Mouse (Mus musculus) layer of hippocampus, postnatal 14 days (tissue): ENCODE results near the gene Cfp. TPM values are rescaled to one million over a fixed set of nuclear protein-coding genes. Genes with fewer than 3 reads are reported as not detected.

ENCODE experiments used
- DNase-seq, 2 experiments: peaks; one replicate each; pipeline ENCODE4 v3.0.0; 2021 to 2022; ENCODE audit warnings: low spot score in 2 of 2, mixed read lengths in 1 of 2
- long read RNA-seq, 2 experiments: library from polyadenylated mRNA; stranded (forward); transcript quantifications; one replicate each; pipeline ENCODE4 v2.0.0; 2021
- total RNA-seq, 2 experiments: library from RNA; stranded (reverse); gene quantifications; 2 replicates each; pipeline ENCODE4 v1.2.3; 2021

Cfp gene
- total RNA-seq, result 10 to 100 TPM in 1 of 2 experiments, 1 to 10 TPM in 1; 9.5 to 11.3 TPM
- long read RNA-seq, experiment 1, result 0 reads
- long read RNA-seq, experiment 2, partial matches to known transcripts, result 0 of 3 reads
- long read RNA-seq, experiment 2, other reads (novel, unspliced or antisense), result 3 of 3 reads

- DNase-seq, result no peak
These were observed at the start of gene Cfp for GRCm38 (mm10) chrX:20931364-20931763. Gene Cfp, minus strand, starts transcription at chrX:20931555.

GRCm38 (mm10) chrX:20980901-20981300 is 49.5 kb upstream of the Cfp start:
- no peak for DNase-seq

GRCm38 (mm10) chrX:20961477-20962378 is 30.4 kb upstream of the Cfp start, which contains the start of gene Uxt:
Gene Uxt, minus strand, starts transcription at chrX:20962017.
- peak; percentile 78 to 91 for DNase-seq

- DNase-seq, result peak; percentile 64 to 89
These were observed 19.0 kb upstream of the Cfp start, which contains the start of gene Elk1 for GRCm38 (mm10) chrX:20950191-20950880. Gene Elk1, minus strand, starts transcription at chrX:20950608.

GRCm38 (mm10) chrX:20946055-20946454 is 14.7 kb upstream of the Cfp start:
- DNase-seq, result peak; percentile 61 to 76

- no peak for DNase-seq
These were observed 608 bp upstream of the Cfp start for GRCm38 (mm10) chrX:20931963-20932362.

GRCm38 (mm10) chrX:20929859-20930258 is 1.5 kb downstream of the Cfp start:
- DNase-seq, result no peak

- peak in 1 of 2 experiments; percentile 31 for DNase-seq
These were observed 6.4 kb downstream of the Cfp start for GRCm38 (mm10) chrX:20924976-20925375.

- DNase-seq, result no peak
These were observed 7.8 kb downstream of the Cfp start for GRCm38 (mm10) chrX:20923506-20923905.

GRCm38 (mm10) chrX:20921366-20921765 is 10.0 kb downstream of the Cfp start:
- DNase-seq, result no peak

- DNase-seq, result peak; percentile 65 to 87
These were observed 10.5 kb downstream of the Cfp start, which contains the start of gene Syn1 for GRCm38 (mm10) chrX:20920844-20921364. Gene Syn1, minus strand, starts transcription at chrX:20921004.

GRCm38 (mm10) chrX:20920249-20920843 is 11.0 kb downstream of the Cfp start:
- peak; percentile 11 to 18 for DNase-seq

- no peak for DNase-seq
These were observed 16.3 kb downstream of the Cfp start for GRCm38 (mm10) chrX:20915075-20915474.

GRCm38 (mm10) chrX:20913726-20914125 is 17.6 kb downstream of the Cfp start:
- DNase-seq, result no peak

- DNase-seq, result no peak
These were observed 21.3 kb downstream of the Cfp start for GRCm38 (mm10) chrX:20910074-20910473.

Other genes starting within 250 kb of the Cfp start
- gene Cdk16, start 243.6 kb downstream of the Cfp start, total RNA-seq, result 100 to 1,000 TPM; 292 to 294 TPM
- 10 to 100 TPM; 81.9 to 82.7 TPM for gene Usp11, start 227.6 kb downstream of the Cfp start, total RNA-seq
- 100 to 1,000 TPM; 195 to 200 TPM for gene Araf, start 133.7 kb downstream of the Cfp start, total RNA-seq
- gene Timp1, start 61.4 kb downstream of the Cfp start, total RNA-seq, result under 1 TPM in 1 of 2 experiments, not detected in 1; 0.41 TPM
- gene Syn1, start 10.6 kb downstream of the Cfp start, total RNA-seq, result 100 to 1,000 TPM; 552 to 553 TPM
- gene Elk1, start 19.1 kb upstream of the Cfp start, total RNA-seq, result 10 to 100 TPM; 46.1 to 47.8 TPM
- gene Uxt, start 30.5 kb upstream of the Cfp start, total RNA-seq, result 10 to 100 TPM in 1 of 2 experiments, 1 to 10 TPM in 1; 9.4 to 11.3 TPM
- gene Zfp182, start 130.8 kb upstream of the Cfp start, total RNA-seq, result 10 to 100 TPM in 1 of 2 experiments, 1 to 10 TPM in 1; 9.0 to 10.8 TPM
- not detected for gene Spaca5, start 136.9 kb upstream of the Cfp start, total RNA-seq
- gene Zfp300, start 158.0 kb upstream of the Cfp start, total RNA-seq, result 1 to 10 TPM; 3.3 to 3.8 TPM
- gene Ssxa1, start 184.3 kb upstream of the Cfp start, total RNA-seq, result not detected
- gene Gm21876, start 244.1 kb upstream of the Cfp start, total RNA-seq, result not detected